Mouse (Mus musculus): ENCODE results near the gene Paqr9.
A peak's percentile ranks its signal among the peaks of the same experiment; 100 is the strongest.

Gene Paqr9

DNA sequence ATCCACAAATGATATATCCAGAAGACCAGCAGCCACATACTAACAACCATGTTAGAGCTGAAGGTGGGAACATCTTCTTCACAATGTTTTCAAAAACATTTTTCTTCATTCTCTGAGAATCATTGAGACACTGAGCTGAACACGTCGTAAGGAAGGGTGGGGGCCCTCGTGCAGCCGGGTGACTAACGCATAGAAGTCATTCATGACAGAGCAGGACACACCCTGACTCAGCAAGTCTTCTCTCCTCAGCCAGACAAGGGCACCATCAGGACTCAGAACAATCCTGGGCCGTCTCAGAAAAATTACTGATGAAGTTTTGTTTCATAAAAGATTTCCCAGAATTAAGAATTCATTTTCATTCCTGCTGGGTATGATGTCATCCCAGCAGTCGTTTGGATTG lies 12.8 kb upstream of the Paqr9 start:
- DNase-seq, result no peak

DNA sequence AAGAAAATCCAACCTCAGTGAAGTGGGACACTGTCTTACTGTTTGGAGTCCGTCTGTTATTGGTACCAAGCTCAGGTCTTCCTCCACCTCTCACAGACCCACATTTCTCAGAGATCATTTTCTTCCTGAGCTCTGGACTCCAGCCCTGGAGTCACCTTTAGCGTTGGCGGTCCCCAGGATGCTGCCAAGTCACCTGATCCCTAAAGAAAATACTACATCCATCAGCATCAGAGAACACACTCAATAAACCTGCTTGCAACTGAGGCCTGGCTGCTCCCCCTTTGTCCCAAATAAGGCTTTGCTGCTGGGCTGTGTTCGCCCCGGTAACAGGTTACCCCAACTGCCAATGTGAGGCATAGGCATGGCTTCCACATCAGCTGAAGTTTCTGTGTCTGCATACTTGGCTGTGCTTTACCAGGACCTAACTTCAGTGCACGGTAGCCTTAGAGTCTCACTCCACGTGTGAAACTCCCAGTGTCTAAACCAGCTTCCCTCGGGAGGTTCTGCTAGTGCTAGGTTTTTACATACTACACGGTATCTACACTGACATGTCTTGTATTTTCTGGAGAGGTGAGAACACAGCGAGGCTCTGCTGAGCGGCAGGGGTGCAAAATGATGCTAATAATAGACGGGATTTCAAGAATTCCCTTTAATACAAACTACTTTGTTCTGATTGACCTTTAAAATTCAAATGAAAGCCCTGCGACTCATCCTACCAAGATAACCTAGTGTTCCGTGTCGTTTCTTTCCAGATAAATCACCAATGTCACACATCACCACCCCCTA lies 9.6 kb upstream of the Paqr9 start:
- DNase-seq, result no peak

DNA sequence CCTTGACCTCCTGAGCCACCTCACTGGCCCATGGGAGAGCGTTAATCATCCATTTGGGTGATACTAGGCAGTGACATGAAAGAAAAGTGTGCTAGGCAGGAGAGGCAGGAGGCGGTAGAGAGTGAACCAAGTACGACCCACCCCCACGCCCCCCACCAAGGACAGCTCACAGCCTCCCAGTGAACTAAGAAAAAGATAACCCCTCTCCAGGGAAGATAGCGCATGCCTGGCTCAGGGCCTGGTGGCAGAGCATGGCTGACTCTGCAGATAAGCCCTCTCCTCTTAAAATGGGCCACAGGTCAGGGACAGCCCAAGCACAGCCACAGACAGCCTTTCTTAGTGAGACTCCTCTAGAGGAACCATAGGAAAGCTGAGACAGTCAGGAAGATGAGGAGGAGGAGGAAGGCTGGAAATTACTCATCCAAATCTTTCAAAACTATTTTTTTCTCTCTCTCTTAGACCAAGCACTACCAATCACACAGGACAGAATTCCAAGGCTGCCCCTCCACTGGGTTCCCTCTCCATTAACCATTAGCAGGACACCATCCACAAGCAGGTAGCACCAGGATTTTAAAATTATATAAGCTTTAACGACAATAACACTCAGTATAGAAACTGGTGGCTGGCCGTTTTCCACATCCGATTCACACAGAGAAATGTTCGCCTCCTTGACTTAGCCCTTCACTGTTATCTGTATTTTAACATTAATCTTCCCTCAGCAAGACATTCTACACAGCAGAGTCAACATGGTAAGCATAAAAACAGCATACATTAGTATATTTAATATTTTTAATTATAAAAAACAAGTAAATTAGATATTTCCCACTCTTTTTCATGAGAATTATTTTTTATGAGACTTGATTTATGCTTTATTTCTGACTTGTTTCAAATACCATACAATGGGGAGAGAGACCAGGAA lies 8.3 kb upstream of the Paqr9 start:
- DNase-seq, result no peak

DNA sequence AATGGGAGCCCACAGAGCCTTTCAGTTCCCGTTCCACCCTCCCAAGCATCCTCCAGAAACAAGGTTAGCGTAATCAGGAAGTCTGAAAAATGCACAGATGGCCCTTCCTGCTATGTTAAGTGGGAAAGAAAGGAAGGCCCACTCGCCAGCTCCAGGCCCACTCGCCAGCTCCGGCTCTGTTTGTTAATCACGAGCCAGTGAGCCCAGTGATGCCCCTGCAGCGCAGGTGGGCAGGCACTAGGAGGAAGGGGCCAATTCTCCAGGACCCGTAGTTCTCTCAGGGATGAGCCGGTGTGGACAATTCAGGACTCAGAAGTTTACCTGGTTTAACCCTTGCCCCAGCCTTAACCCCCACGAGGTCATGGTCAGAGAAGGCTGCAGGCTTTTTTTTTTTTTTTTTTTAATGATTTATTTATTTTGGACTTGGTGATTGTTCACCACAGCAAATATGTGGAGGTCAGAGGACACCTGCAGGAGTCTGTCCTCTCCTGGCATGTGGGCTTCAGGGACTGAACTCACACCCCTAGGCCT lies 7.2 kb upstream of the Paqr9 start:
- peak; percentile 80 for DNase-seq

DNA sequence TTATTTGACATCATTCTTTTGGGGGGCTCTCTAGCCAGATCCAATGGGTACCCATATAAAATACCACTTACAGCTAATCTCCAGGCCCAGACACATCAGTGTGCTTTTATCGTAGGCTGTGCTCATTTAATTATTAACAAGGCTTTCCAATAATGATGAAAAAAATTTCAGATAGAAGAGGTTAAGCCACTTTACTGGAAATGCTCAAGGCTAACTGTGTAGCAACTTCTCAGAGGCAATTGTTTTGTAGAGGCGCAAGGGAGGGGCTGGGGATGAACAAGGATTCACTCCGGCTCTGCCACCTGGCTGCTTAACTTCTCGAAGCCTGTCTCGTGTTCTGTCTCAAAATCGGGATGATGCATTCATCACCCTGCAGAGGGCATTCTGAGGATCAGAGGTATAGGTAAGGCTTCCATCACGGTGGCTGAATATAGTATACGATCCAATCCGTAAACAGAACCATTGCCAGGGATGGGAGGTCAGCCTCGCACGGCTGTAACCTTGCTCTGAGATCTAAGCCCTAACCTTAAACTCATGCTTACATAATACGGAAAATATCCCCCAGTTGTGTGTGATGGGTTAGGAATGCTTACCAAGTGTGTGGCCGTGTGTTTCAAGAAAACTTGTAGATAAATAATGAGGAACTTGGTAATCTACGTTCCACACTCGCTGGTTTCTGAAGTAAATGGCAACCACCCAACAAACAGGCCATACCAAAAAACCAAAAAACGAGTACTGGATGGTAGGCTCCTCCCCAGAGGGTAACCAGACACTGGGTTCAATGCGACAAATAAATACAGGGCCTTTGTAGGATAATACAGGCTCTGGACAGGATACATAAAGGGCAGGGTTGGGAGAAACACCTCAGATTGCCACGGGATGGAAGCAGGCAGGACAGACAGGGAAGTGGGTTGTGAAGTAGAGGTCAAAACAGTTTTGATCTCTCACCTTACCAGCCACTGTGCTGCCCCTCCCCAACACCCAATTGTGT lies 4.9 kb upstream of the Paqr9 start:
- DNase-seq, result no peak

DNA sequence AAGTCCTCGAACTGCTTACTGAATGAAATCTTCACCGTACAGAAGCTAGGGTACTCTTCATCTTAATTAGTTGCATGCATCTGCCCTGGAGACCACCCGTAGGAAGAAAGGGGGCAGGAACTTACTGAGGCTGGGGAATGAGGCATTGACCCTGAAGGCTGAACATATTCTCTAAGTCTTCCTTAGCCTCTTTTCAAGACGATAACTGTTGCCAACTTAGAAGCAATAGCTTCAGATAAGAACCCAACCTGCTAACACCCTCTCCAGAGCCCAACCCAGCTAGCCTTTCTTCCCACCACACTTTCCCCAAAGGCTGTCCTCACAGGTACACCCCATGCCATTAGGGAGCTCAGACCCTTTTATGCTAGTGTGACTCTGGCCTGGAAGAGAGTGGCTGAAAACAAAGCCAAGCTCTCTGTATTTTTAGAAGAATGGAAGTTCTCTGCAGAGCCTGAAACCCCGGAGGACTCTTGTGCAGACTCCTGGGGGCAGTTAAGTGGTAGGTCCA lies 4.2 kb upstream of the Paqr9 start:
- DNase-seq, result no peak

DNA sequence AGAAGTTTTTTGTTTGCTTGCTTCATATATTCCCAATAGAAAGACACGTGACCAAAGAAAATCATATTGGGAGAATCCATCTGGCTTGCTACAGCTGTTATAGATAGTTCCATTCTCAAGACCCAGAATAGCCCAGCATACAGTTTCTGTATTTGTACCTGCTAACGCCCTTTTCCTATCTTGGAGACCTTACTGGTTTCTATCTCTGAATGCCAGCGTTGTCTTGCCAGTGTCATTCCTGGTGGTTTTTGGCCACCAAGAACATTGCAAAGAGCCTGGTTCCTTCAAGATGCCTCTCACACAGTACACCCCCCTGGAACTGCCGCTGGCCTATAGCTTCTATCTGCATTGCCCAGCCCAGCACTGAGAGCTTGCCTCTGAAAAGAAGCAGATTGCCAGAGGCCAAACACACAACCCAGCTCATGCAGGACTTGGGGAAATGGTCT lies 3.4 kb upstream of the Paqr9 start:
- no peak for DNase-seq

DNA sequence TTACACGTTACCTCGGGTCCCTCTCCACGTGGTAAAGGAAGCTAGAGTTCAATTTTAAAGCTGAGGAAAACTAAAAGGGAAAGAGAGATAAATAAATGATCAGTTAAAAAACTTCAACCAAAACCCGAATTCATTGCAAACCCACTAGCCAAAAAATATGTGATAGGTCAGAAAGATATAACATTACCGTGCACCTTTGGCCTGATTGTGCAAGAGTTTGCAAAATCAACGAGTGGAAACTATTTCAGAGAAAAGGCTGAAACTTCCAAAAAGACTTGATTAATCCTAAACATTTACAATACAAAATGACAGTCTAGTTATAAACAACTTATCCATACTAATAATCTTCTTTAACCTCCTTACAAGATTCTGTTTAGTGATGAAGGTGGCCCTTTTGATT lies 1.7 kb upstream of the Paqr9 start:
- no peak for DNase-seq

DNA sequence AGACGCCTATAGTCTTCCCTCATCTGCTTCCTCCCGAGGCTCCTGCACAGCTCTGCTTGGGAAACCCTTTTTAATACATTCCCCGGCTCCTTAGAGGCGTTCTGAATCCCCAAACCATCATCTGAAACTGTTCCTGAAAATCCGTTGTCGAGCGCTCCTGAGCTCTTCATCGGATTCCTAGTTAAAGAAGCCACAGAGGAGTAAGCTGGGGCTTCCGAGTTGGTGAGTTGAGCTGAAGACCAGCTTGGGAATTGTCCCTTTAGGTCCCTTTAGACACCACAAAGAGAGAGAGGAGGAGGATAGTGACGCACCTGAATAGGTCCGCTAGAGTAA lies 765 bp upstream of the Paqr9 start:
- no peak for DNase-seq

DNA sequence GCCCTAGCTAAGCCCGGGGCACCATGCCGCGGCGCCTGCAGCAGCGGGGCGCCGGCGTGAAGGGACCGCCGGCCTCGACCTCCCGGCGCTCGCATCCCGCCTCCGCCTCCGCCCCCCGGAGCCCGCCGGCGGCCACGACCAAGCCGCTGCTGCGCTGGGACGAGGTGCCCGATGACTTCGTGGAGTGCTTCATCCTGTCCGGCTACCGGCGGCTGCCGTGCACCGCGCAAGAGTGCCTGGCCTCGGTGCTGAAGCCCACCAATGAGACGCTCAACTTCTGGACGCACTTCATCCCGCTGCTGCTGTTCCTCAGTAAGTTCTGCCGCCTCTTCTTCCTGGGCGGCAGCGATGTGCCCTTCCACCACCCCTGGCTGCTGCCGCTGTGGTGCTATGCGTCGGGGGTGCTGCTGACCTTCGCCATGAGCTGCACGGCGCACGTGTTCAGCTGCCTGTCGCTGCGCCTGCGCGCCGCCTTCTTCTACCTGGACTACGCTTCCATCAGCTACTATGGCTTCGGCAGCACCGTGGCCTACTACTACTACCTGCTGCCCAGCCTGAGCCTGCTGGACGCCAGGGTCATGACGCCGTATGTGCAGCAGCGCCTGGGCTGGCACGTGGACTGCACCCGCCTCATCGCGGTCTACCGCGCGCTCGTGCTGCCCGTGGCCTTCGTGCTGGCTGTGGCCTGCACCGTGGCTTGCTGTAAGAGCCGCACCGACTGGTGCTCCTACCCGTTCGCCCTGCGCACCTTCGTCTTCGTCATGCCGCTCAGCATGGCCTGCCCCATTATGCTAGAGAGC lies 679 bp downstream of the Paqr9 start:
- DNase-seq, result peak; percentile 83

DNA sequence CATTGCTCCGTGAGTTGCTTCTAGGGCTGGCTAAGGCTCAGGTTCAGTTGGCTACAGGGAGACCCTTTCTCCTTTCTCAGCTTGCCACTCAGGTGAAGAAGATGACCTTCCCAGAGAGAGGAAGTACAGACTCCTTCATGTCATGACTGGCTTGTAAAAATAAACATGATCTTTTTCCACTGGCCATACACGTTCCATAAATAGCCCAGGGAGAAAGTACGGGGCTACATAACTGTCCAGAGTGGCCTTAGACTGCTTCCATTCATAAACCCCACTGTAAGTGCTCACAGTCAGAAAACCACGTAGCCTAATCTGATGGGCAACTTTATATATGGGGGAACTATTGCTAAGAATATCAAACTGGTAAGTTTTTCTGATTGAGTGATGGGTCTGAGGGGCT lies 4.6 kb downstream of the Paqr9 start:
- DNase-seq, result no peak

DNA sequence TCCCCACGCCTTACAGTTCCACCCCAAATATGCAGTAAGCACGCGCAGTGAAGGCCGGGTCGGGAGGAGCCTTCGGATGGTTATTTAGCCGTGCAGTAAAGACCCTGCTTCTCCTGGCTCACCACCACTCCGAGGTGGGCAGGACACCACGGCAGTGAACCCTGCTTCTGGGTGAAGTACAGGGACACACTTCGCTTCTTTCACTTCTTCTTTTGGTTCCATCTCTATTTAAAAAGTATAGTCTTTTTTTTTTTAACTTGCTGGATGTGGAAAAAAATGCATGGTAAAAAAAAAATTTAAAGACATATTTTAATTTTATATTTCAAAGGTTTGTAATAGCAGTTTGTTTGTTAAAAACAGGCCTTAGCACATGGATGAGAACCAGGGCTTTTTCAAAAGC lies 6.9 kb downstream of the Paqr9 start:
- no peak for DNase-seq

DNA sequence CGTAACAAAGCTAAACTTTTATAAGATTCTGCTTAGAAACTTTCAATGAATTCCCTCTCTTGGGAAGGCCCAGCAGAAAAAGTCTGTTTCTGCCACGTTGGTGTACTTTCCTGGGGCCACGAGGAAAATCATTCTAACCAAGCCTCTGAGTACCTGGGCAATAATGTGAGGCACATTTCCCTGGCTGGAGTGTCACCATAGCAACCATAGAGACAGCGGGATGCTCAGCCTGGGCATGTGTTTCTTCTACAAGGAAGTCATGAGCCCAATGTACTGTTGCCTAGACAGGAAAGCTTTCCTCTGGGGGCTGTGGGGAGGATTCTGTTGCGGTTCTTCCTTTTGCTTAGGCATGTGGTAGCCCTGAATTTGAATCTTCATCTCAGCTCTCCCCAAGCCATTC lies 7.5 kb downstream of the Paqr9 start:
- DNase-seq, result peak; percentile 46

DNA sequence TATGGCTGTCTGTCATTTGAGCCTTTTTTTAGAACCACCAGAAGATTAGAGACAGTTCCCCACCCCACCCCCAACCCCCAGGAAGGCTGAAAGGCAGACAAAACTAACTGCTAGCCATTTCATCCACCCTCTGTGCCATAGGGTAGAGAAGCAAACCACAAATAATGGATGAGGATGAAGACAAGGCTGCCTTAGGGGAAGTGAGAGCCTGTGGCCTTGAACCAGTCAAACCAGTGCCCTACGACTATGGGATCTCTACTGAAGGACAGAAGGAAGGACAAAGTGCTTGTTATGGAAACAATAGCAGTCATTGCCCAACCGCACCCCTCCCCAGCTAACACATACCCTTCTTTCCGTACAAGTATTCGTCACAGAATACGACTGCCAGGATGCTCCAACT lies 9.8 kb downstream of the Paqr9 start:
- DNase-seq, result no peak

DNA sequence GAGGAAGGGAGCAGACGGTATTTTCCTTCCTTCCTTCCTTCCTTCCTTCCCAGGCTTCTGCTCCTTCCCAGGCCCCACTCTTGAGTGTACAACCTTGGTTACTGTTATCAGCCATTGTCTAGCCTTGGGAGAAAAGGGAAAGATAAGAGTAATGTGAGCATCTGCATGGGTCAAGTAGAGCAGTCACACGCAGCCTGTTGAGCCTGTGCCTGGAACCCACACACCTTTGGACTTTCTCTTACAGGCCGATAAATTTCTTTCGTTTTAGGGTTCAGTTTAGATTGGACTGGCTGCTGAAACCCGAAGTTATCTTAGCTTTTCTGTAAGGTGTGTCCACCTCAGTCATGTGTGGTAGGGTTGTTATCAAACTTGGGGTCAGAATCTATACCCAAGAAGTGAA lies 10.5 kb downstream of the Paqr9 start:
- no peak for DNase-seq

DNA sequence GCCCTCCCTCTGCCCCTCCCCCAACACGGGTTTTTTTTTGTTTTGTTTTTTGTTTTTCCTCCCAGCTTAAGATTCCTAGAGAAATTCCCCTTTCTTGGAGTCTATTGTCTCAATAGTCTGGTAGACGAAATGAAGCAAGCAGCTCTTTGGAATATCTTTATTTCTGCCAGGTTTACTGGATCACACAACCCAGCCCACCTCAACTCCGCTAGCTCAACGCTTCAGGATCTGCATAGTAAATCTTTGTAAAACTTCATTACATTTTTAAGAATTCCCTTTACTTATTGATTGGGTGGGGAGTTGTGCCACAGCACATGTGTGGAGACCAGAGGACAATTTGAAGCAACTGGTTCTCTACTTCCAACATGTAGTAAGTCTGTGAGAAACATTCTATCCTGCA lies 11.1 kb downstream of the Paqr9 start:
- DNase-seq, result no peak

DNA sequence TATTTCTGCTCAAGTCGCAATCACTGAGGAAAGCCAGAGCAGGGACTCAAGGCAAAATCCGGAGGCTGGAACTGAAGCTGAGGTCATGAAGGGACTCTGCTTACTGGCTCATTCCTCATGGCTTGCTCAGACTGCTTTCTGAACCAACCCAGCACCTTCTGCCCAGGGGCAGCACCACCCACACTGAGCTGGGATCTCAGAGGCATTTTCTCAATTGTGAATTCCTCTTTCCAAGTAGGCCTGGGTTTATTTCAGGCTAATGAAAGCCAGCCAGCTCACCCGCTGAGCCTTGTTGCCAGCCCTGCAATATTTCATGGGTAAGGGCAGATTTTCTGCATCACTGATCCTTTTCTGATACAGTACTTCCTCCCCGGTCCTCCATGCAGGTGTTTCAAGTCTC lies 12.0 kb downstream of the Paqr9 start:
- DNase-seq, result no peak

DNA sequence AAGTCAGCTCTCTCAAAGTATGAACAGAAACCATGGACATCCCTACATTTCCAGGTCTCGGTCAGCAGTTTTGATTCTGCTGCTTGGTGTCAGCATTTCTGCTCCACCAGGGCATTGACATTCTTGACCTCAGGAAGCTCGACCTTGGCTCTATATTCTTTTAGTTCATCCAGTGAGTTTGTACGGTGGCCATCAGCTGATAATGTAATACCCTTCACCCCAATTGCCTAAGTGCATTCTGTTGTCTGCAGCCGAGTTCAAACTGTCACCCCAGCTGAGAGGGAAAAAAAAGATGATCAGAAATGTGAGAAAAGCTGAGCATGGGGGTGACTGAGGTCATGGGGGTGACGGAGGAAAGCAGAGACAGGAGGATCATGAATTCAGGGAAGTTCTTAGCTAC lies 13.1 kb downstream of the Paqr9 start:
- no peak for DNase-seq

DNA sequence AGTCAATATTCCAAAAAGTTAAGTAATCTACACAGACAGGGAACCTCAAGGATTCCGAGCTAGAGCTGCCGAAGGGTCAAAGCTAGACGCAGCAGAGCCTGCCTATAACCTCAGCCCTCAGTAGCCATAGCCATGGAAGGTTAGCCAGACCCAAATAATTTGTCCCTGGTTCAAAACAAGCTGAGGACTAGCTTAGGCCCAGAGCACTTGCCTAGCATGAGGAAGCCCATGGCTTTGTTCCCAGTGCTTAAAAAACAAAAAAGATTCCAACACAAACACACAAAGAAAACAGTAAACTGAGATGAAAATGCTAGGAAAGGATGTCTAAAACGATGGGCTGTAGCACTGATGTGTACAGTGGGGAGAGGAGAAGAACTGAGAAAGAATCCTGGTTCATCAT lies 14.7 kb downstream of the Paqr9 start:
- no peak for DNase-seq

DNA sequence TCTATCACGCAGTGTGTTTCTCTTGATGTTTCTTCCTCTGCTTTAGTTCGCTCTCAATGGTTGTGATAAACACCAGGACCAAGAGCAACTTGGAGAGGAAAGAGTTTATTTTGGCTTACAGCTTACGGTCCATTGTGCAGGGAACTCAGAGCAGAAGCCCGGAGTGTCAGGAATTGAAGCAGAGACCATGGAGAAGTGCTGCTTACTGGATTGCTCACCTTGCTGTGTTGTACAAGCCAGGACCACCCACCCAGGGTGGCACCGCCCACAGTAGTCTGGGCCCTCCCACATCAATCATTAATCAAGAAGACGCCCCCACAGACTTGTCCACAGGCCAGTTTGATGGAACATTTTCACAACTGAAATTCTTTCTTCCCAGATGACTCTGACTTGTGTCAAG lies 18.0 kb downstream of the Paqr9 start:
- DNase-seq, result no peak

DNA sequence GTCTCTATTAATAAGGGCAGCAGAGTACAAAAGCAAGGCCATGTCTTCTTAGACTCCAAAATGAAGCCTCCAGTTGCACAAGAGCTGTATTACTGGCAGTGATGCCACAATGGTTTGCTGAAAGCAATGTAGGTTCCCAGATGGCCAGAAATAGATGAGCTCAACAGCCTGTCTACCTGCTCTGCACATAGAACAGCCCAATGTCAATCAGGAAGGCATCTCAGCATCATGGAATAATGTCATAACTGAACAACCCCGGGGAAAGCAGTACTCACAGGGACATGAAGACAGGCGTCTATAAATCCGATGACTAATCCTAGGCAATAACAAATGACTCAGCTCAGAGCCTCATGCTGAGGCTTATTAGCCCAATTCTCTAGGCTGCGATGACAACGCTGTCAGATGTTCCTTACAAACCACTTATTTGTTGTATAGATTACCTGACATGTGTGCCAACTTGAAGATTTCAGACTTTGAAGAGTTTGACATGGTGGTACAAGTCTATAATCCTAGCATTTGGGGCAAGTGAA lies 19.0 kb downstream of the Paqr9 start:
- no peak for DNase-seq

Data from cerebellum, adult 9-11 months (tissue).